Mouse (Mus musculus) midbrain, embryonic 13.5 days (tissue): ENCODE measurements around the gene AL731706.1. TPM values are rescaled to one million over a fixed set of nuclear protein-coding genes. Genes with fewer than 3 reads are reported as not detected.
"Not testable (repeated sequence)": the region's sequence is repeated elsewhere in the genome, so short reads cannot be mapped to it uniquely, and the experiment has no call there.

Experiments
- ATAC-seq: fragments of 200-750 bp; cut with Nextera tagmentation; 2 replicates; pipeline ENCODE4 v1.8.0; 2017; ENCODE audit warnings: mild to moderate bottlenecking, moderate TSS enrichment, moderate library complexity
- H3K27ac ChIP-seq: fragments of 300-500 bp; sonication (generic); 2 replicates; pipeline ENCODE4 v1.5.1; 2015; ENCODE audit warnings: inconsistent platforms, mild to moderate bottlenecking, moderate library complexity
- H3K27me3 ChIP-seq: fragments of 300-500 bp; sonication (generic); 2 replicates; pipeline ENCODE4 v1.6.1; 2015; ENCODE audit warnings: mild to moderate bottlenecking, inconsistent platforms
- H3K36me3 ChIP-seq: fragments of 300-500 bp; sonication (generic); 2 replicates; pipeline ENCODE4 v1.6.1; 2015; ENCODE audit warnings: mild to moderate bottlenecking, inconsistent platforms
- H3K4me1 ChIP-seq: fragments of 300-500 bp; sonication (generic); replicated peaks from 2 replicates; pipeline ENCODE4 v1.6.1; 2015; ENCODE audit warnings: inconsistent platforms
- H3K4me2 ChIP-seq: fragments of 300-500 bp; sonication (generic); replicated peaks from 2 replicates; pipeline ENCODE4 v1.6.1; 2015; ENCODE audit warnings: moderate library complexity, mild to moderate bottlenecking, inconsistent platforms
- H3K4me3 ChIP-seq: fragments of 300-500 bp; sonication (generic); replicated peaks from 2 replicates; pipeline ENCODE4 v1.5.1; 2015; ENCODE audit warnings: mild to moderate bottlenecking, inconsistent platforms
- H3K9ac ChIP-seq: fragments of 300-500 bp; sonication (generic); replicated peaks from 2 replicates; pipeline ENCODE4 v1.6.1; 2015; ENCODE audit warnings: mild to moderate bottlenecking, inconsistent platforms
- H3K9me3 ChIP-seq: fragments of 300-500 bp; sonication (generic); 2 replicates; pipeline ENCODE4 v1.6.1; 2016; ENCODE audit warnings: mild to moderate bottlenecking, inconsistent platforms
- WGBS: fragments of 180-500 bp; shearing (Covaris S2); methylation state at CpG from one replicate; pipeline ENCODE4 v1.1.7; 2015; 5-methylcytosine and 5-hydroxymethylcytosine counted together
- polyA plus RNA-seq: library from polyadenylated mRNA; unstranded; fragments of >200 nt; fragmentation: Nextera tagmentation; extraction: Ambion mirVana; gene quantifications from 2 replicates; pipeline ENCODE4 v1.2.1, GENCODE M21; 2015

AL731706.1 gene
- polyA plus RNA-seq, 1 experiment from 2014 or later, result 20.3 TPM

GRCm38 (mm10) chr2:136896131-136896530 is 4.9 kb upstream of the AL731706.1 start:
- no peaks in the 10 kb centered on the region for H3K27me3 ChIP-seq
- H3K9ac ChIP-seq, result no peak overlapping the region
- ATAC-seq, result no peak
- WGBS, result 86% methylated on average over 2 of the region's 2 CpGs
- peaks cover 14% of the 10 kb centered on the region for H3K4me1 ChIP-seq
- H3K4me2 ChIP-seq, result no peak overlapping the region
- H3K27ac ChIP-seq, result no peak overlapping the region
- no peak overlapping the region for H3K4me3 ChIP-seq
- H3K36me3 ChIP-seq, result no peaks in the 10 kb centered on the region
- no peaks in the 10 kb centered on the region for H3K9me3 ChIP-seq

DNA sequence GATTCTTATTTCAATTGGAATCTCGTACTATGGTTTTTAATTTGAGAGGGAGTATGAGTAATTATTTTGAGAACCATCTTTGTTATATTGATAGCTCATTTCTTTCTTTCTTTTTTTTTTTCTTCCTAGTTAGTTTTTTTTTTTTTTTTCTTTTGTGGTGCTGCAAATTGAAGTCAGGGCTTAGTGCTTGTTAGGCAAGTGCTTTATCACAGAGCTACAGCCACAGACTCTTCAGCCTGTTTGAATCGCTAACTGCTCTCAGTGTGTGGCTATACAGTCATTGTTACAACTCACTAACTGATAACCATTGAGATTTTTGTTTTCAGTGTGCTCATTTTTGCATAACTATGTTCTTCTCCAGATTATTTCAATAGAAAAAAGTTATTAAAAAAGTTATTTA is 3.3 kb upstream of the AL731706.1 start:
- WGBS, result 54% methylated on average over 2 of the region's 2 CpGs
- no peak overlapping the region for H3K27ac ChIP-seq
- H3K4me2 ChIP-seq, result no peak overlapping the region
- H3K36me3 ChIP-seq, result no peaks in the 10 kb centered on the region
- H3K4me3 ChIP-seq, result no peak overlapping the region
- no peak for ATAC-seq
- peaks cover 20% of the 10 kb centered on the region for H3K4me1 ChIP-seq
- H3K9me3 ChIP-seq, result no peaks in the 10 kb centered on the region
- no peaks in the 10 kb centered on the region for H3K27me3 ChIP-seq
- no peak overlapping the region for H3K9ac ChIP-seq

- peak overlapping the region; percentile 50 for H3K4me2 ChIP-seq
- H3K36me3 ChIP-seq, result no peaks in the 10 kb centered on the region
- H3K4me3 ChIP-seq, result peak overlapping the region; percentile 61
- peaks cover 25% of the 10 kb centered on the region for H3K4me1 ChIP-seq
- H3K9me3 ChIP-seq, result no peaks in the 10 kb centered on the region
- peak overlapping the region; percentile 90 for H3K27ac ChIP-seq
- peak; percentile 86 for ATAC-seq
- WGBS, result under 1% methylated on average over 23 of the region's 23 CpGs
- no peaks in the 10 kb centered on the region for H3K27me3 ChIP-seq
- peak overlapping the region; percentile 71 for H3K9ac ChIP-seq
Observed at GRCm38 (mm10) chr2:136891951-136892371, 772 bp upstream of the AL731706.1 start.

DNA sequence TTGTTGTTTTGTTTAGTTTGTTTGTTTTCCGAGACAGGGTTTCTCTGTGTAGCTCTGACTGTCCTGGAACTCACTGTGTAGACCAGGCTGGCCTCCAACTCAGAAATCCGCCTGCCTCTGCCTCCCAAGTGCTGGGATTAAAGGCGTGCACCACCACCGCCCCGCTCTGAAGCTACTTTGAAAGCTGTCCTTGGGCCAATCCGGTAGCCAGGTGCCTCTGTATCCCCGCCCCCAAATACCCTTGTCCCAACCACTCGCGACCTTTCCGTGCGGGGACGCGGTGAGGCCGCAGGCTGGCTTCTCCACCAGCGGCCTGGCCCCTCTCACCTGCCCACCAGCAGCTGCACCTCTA is 497 bp downstream of the AL731706.1 start:
- peak overlapping the region; percentile 90 for H3K27ac ChIP-seq
- 6% methylated on average over 15 of the region's 15 CpGs for WGBS
- H3K4me1 ChIP-seq, result peaks cover 22% of the 10 kb centered on the region
- not testable (repeated sequence) for ATAC-seq, H3K36me3 ChIP-seq, H3K27me3 ChIP-seq, H3K9me3 ChIP-seq
- peak overlapping the region; percentile 70 for H3K9ac ChIP-seq
- peak overlapping the region; percentile 50 for H3K4me2 ChIP-seq
- H3K4me3 ChIP-seq, result peak overlapping the region; percentile 61

- H3K27me3 ChIP-seq, result no peaks in the 10 kb centered on the region
- WGBS, result 68% methylated on average over 4 of the region's 4 CpGs
- no peak overlapping the region for H3K9ac ChIP-seq
- peaks cover 21% of the 10 kb centered on the region for H3K36me3 ChIP-seq
- peaks cover 11% of the 10 kb centered on the region for H3K4me1 ChIP-seq
- no peak for ATAC-seq
- H3K4me2 ChIP-seq, result no peak overlapping the region
- no peak overlapping the region for H3K4me3 ChIP-seq
- no peak overlapping the region for H3K27ac ChIP-seq
- H3K9me3 ChIP-seq, result no peaks in the 10 kb centered on the region
Observed at GRCm38 (mm10) chr2:136886846-136887245, 4.3 kb downstream of the AL731706.1 start.

- 97% methylated on average over 2 of the region's 2 CpGs for WGBS
Observed at GRCm38 (mm10) chr2:136885579-136885978, 5.6 kb downstream of the AL731706.1 start, which contains the start of gene AL731706.2. AL731706.2 (minus strand) TSS chr2:136885679.

GRCm38 (mm10) chr2:136854543-136855388 is 36.4 kb downstream of the AL731706.1 start:
- peaks cover 18% of the 10 kb centered on the region for H3K4me1 ChIP-seq
- H3K9ac ChIP-seq, result no peak overlapping the region
- H3K27me3 ChIP-seq, result no peaks in the 10 kb centered on the region
- no peaks in the 10 kb centered on the region for H3K9me3 ChIP-seq
- WGBS, result 7% methylated on average over 5 of the region's 5 CpGs
- H3K27ac ChIP-seq, result peak overlapping the region; percentile 71
- H3K4me2 ChIP-seq, result no peak overlapping the region
- peak; percentile 75 for ATAC-seq
- no peaks in the 10 kb centered on the region for H3K36me3 ChIP-seq
- H3K4me3 ChIP-seq, result no peak overlapping the region

More at GRCm38 (mm10) chr2:136885579-136885978, 5.6 kb downstream of the AL731706.1 start, which contains the start of gene AL731706.2:
- Histone ChIP-seq H3K27ac (no peak within 1 kb of the TSS), H3K4me1 (peaks cover 11% of the 10 kb centered on the region), H3K36me3 (peaks cover 32% of the 10 kb centered on the region), H3K4me2 (no peak within 1 kb of the TSS), H3K4me3 (no peak within 1 kb of the TSS), H3K9me3 (no peaks in the 10 kb centered on the region), H3K9ac (no peak within 1 kb of the TSS), H3K27me3 (no peaks in the 10 kb centered on the region)
- ATAC-seq, result no peak

- Histone ChIP-seq H3K4me2 (no peak overlapping the region), H3K9me3 (no peaks in the 10 kb centered on the region), H3K9ac (no peak overlapping the region), H3K27ac (no peak overlapping the region), H3K36me3 (no peaks in the 10 kb centered on the region), H3K27me3 (no peaks in the 10 kb centered on the region), H3K4me3 (no peak overlapping the region), H3K4me1 (peaks cover 15% of the 10 kb centered on the region)
- ATAC-seq, result no peak
- 81% methylated on average over 3 of the region's 3 CpGs for WGBS
Observed at GRCm38 (mm10) chr2:136850366-136850765, 40.8 kb downstream of the AL731706.1 start.

- Histone ChIP-seq H3K4me1 (no peaks in the 10 kb centered on the region), H3K4me2 (no peak overlapping the region), H3K36me3 (no peaks in the 10 kb centered on the region), H3K9ac (no peak overlapping the region), H3K9me3 (no peaks in the 10 kb centered on the region), H3K27me3 (no peaks in the 10 kb centered on the region), H3K4me3 (no peak overlapping the region), H3K27ac (no peak overlapping the region)
- 24% methylated on average over 1 of the region's 1 CpGs for WGBS
- ATAC-seq, result no peak
Observed at GRCm38 (mm10) chr2:136837994-136838393, 53.2 kb downstream of the AL731706.1 start.

DNA sequence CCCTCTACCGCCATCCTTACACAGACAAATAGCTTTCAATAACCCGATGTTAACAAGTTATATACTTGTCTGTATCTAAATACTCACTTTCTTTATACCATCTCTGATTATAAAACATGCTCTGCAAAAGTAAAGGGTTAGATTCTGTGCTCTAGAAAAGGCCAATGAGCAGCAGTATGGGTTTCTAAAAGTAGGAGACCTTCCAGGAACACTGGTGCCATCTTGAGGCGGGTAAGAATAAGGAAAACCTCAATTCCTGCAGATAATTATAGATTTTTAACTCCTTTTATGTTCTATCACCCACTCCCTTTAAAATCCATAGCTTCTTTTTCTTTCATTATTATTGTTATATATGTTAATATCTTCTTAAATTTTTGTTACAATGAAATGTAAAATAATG is 55.3 kb downstream of the AL731706.1 start:
- H3K4me3 ChIP-seq, result no peak overlapping the region
- H3K4me2 ChIP-seq, result no peak overlapping the region
- no peaks in the 10 kb centered on the region for H3K9me3 ChIP-seq
- H3K27ac ChIP-seq, result no peak overlapping the region
- H3K27me3 ChIP-seq, result no peaks in the 10 kb centered on the region
- WGBS, result 75% methylated on average over 3 of the region's 3 CpGs
- H3K9ac ChIP-seq, result no peak overlapping the region
- ATAC-seq, result no peak
- no peaks in the 10 kb centered on the region for H3K36me3 ChIP-seq
- no peaks in the 10 kb centered on the region for H3K4me1 ChIP-seq

DNA sequence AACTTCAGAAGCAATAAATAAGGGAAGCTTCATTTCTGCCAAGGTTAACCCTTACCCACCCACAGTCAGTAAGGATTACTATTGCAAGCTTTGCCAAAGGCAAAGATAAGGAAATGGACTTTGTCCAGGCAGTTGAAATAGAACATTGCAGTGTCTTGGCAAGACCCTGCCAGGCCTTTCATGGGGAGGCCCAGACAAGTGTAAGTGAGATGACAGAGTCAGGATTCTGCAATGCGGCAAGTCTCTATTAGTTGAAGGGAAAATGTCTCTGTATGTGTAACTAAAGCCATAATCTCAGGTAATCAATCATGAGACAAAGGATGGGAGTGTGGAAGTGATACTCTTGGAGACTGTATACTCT is 56.5 kb downstream of the AL731706.1 start:
- H3K4me2 ChIP-seq, result no peak overlapping the region
- WGBS, result 100% methylated on average over 1 of the region's 1 CpGs
- H3K27me3 ChIP-seq, result no peaks in the 10 kb centered on the region
- H3K9ac ChIP-seq, result no peak overlapping the region
- ATAC-seq, result no peak
- no peaks in the 10 kb centered on the region for H3K9me3 ChIP-seq
- H3K27ac ChIP-seq, result no peak overlapping the region
- no peaks in the 10 kb centered on the region for H3K4me1 ChIP-seq
- H3K36me3 ChIP-seq, result no peaks in the 10 kb centered on the region
- no peak overlapping the region for H3K4me3 ChIP-seq

DNA sequence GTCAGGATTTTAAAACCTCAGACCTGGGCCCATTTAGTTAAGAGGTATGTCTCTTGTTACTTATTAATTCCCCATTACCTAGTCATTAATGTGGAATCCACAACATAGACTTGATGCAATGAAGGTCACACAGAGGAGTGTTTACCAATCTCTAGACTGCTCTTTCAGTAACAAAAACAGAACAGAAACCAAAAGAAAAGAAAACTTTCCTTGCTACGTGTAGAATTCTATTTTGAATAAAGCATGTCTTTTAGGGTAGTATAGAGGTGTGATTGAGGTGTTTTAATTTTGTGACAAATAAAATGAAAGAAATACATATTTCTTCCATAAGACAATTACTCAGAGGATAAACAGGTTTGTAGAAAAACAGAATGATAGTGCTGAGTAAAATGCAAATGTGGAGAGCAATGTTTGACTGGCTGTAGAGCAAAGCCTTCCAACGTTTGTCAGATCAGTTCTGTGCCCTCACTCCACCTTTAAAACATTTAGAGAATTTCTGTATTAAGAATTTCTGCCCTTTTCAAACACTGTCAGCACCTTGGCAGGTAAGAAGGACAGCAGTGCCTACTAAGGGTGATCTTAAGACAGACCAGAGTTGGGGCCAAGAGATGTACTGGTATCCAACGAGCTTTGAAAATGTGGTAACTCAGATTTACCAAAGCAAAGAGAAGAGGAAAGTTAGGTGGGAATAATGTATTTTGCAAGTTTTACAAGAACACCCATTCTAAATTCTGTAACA is 57.0 kb downstream of the AL731706.1 start:
- Histone ChIP-seq H3K27ac (no peak overlapping the region), H3K9ac (no peak overlapping the region), H3K27me3 (no peaks in the 10 kb centered on the region), H3K4me3 (no peak overlapping the region), H3K9me3 (no peaks in the 10 kb centered on the region), H3K4me1 (no peaks in the 10 kb centered on the region), H3K36me3 (no peaks in the 10 kb centered on the region), H3K4me2 (no peak overlapping the region)
- WGBS, result 86% methylated on average over 3 of the region's 3 CpGs
- no peak for ATAC-seq
